Mouse (Mus musculus): ENCODE results near the gene Ilvbl. TPM values are rescaled to one million over a fixed set of nuclear protein-coding genes. Genes with fewer than 3 reads are reported as not detected.
"Not testable (repeated sequence)": the region's sequence is repeated elsewhere in the genome, so short reads cannot be mapped to it uniquely, and the experiment has no call there.

Ilvbl gene
- polyA plus RNA-seq, 1 experiment from 2014 or later, result 69.9 TPM

DNA sequence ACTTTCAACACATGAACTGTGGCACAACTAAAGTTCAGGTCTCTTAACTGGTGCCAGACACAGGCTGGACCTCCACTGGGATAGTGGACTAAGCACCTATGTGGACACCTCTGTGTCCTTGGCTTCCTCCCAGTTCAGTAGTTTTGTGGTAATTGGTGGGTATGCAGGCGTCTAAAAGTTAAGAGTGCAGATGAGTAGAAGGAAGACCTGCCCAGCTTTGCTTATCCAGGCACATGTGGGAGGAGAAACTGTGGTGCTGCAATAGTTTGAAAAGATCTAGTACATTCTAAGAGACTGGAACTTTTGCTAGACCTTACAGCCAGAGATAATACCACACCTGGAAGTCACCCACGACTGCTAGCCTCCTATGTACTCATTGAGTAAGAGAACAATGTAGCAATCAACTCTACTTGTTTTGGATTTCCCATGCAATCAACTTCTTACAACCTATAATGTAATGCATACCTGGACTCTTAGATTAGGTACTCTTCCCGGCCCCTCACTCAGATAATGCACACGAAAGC, 18.8 kb downstream of the Ilvbl start:
- Histone ChIP-seq H3K4me2 (no peak overlapping the region), H3K4me3 (no peak overlapping the region), H3K27me3 (peaks cover 5% of the 10 kb centered on the region; the same call in 1 of the 2 replicates), H3K9ac (no peak overlapping the region), H3K9me3 (no peaks in the 10 kb centered on the region), H3K27ac (replicated peaks) (no peak overlapping the region), H3K36me3 (no peaks in the 10 kb centered on the region), H3K4me1 (replicated peaks) (peaks cover 12% of the 10 kb centered on the region)
- 92% methylated on average over 4 of the region's 4 CpGs for WGBS
- no peak for ATAC-seq (ENCODE audit: low FRiP score, low read depth)

DNA sequence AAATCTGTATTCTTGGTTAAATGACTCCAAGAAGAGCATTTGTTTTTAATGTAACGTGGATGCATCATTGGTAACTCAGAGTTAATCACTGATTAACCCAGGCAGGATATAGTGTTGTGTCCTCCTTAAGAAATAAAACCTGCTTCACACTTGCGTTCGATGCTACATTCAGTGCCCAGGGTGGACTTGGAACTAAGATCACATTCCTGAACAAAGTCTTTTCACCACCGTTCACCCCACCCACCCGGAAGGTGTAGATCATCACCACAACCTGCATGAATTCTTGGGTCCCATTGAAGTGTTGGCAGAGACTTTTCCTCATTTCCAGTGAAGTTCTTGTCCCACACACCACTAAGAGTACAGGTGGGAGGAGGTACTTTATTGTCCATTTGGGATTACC, 19.6 kb downstream of the Ilvbl start:
- Histone ChIP-seq H3K27ac (replicated peaks) (no peak overlapping the region), H3K27me3 (peaks cover 5% of the 10 kb centered on the region; the same call in 1 of the 2 replicates), H3K4me3 (no peak overlapping the region), H3K4me1 (replicated peaks) (peaks cover 12% of the 10 kb centered on the region), H3K9ac (no peak overlapping the region), H3K4me2 (no peak overlapping the region), H3K9me3 (no peaks in the 10 kb centered on the region), H3K36me3 (no peaks in the 10 kb centered on the region)
- 94% methylated on average over 5 of the region's 5 CpGs for WGBS
- ATAC-seq (ENCODE audit: low FRiP score, low read depth), result no peak

DNA sequence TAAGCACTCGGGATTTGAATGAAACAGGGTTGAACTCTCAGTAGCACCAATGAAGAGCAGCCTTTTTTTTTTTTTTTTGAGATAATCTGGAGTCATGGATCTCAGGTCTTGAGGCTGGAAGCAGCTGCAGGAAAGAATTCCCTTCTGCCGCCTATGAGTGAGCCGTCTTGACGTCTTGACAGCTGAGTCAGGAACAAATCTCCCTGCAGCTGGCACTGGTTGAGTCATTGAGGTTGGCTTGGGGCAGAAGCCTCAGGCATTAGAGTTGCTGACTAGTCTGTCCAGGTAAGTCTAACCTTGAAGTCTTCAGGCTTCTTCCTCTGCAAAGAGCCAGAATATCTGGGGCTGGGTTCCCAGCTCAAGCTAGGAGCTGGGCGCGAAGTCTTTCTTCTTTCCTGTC, 20.0 kb downstream of the Ilvbl start:
- H3K36me3 ChIP-seq, result no peaks in the 10 kb centered on the region
- WGBS, result 83% methylated on average over 6 of the region's 6 CpGs
- no peak overlapping the region for H3K27ac ChIP-seq (replicated peaks)
- no peak overlapping the region for H3K4me2 ChIP-seq
- no peak for ATAC-seq (ENCODE audit: low FRiP score, low read depth)
- H3K4me3 ChIP-seq, result no peak overlapping the region
- peaks cover 5% of the 10 kb centered on the region; the same call in 1 of the 2 replicates for H3K27me3 ChIP-seq
- H3K4me1 ChIP-seq (replicated peaks), result peaks cover 12% of the 10 kb centered on the region
- no peak overlapping the region for H3K9ac ChIP-seq
- H3K9me3 ChIP-seq, result no peaks in the 10 kb centered on the region

DNA sequence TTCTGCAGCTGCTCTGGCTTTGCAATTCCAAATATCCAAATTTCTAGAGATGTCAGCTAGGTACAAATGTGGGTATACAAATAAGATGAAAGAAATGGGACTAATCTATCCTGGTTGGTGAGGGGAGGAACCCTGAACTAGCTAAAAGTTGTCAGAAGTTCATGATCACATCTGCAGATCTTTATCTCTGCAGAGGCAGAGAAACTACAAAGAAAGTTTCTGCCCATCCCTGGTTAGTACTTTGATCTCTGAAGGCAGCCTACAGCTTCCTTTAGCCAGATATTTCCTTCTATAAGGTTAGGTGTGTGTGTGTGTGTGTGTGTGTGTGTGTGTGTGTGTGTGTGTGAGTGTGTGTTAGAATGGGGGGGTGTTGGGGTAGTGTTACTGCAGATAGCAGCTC, 20.4 kb downstream of the Ilvbl start:
- H3K4me1 ChIP-seq (replicated peaks), result peaks cover 12% of the 10 kb centered on the region

DNA sequence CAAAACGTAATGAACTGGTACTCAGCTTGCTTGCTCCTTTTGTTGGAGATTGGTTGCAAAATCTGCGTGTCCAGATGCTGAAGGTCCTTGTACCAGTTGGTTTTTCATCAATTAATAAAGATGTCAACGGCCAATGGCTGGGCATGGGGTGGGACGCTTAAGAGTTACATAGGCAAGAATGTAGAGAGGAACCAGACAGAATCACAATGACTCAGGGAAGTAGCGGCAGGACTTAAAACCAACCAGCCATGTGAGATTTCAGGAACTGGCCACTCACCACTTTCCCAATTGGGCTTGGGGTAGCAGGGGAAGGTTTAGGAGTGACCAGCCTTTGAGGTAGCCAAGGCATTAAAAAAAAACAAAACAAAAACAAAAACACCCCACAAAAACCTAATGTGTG, 25.7 kb downstream of the Ilvbl start:
- H3K4me2 ChIP-seq, result no peak overlapping the region
- no peak for ATAC-seq (ENCODE audit: low FRiP score, low read depth)
- H3K36me3 ChIP-seq, result no peaks in the 10 kb centered on the region
- H3K9ac ChIP-seq, result no peak overlapping the region
- 83% methylated on average over 5 of the region's 5 CpGs for WGBS
- H3K4me3 ChIP-seq, result no peak overlapping the region
- no peaks in the 10 kb centered on the region for H3K9me3 ChIP-seq
- no peak overlapping the region for H3K27ac ChIP-seq (replicated peaks)
- H3K4me1 ChIP-seq (replicated peaks), result no peaks in the 10 kb centered on the region
- no peaks in the 10 kb centered on the region for H3K27me3 ChIP-seq

More for the DNA sequence above, 20.4 kb downstream of the Ilvbl start:
- Histone ChIP-seq H3K4me2 (no peak overlapping the region), H3K9ac (no peak overlapping the region), H3K9me3 (no peaks in the 10 kb centered on the region), H3K27me3 (peaks cover 5% of the 10 kb centered on the region; the same call in 1 of the 2 replicates), H3K36me3 (no peaks in the 10 kb centered on the region), H3K27ac (replicated peaks) (no peak overlapping the region), H3K4me3 (no peak overlapping the region)
- ATAC-seq (ENCODE audit: low FRiP score, low read depth), result no peak

DNA sequence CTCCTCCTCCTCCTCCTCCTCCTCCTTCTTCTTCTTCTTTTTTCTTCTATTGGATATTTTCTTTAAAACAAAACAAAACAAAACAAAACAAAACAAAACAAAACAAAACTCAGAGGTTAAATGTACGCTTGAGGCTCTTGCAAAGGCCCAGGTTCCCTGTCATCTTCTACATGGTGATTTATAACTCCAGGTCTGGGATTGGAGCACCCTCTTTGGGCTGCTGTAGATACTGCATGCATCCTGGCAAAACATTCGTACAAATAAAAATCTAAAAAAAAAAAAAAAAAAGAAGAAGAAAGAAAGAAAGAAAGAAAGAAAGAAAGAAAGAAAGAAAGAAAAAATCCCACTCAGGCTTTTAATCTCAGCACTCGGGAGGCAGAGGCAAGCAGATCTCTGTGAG, 30.9 kb downstream of the Ilvbl start:
- 57% methylated on average over 3 of the region's 3 CpGs for WGBS
- no peaks in the 10 kb centered on the region for H3K4me1 ChIP-seq (replicated peaks)
- no peaks in the 10 kb centered on the region for H3K9me3 ChIP-seq
- no peak overlapping the region for H3K4me3 ChIP-seq
- no peaks in the 10 kb centered on the region for H3K36me3 ChIP-seq
- no peak overlapping the region for H3K9ac ChIP-seq
- H3K27me3 ChIP-seq, result no peaks in the 10 kb centered on the region
- no peak overlapping the region for H3K27ac ChIP-seq (replicated peaks)
- no peak for ATAC-seq (ENCODE audit: low FRiP score, low read depth)
- no peak overlapping the region for H3K4me2 ChIP-seq

DNA sequence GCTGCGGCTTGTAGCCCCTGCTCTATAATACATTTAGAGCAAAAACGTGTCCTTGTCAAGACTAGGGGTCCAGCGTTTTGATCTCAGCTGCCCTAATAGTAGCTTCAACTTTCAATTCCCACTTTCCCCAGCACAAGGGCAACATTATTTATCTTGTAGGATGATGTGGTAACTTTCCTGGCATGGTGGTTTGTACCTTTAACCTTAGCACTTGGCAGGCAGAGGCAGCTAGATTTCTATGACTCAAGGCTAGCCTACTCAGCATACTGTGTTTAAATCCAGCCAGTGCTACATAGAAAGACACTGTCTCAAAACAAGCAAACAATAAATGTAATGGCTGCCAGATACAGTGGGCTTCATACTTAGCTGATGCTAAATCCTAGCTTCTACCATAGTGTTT, 33.5 kb downstream of the Ilvbl start:
- no peak for ATAC-seq (ENCODE audit: low FRiP score, low read depth)
- H3K27me3 ChIP-seq, result no peaks in the 10 kb centered on the region
- no peaks in the 10 kb centered on the region for H3K4me1 ChIP-seq (replicated peaks)
- H3K36me3 ChIP-seq, result no peaks in the 10 kb centered on the region
- WGBS, result 80% methylated on average over 3 of the region's 3 CpGs
- H3K4me2 ChIP-seq, result no peak overlapping the region
- H3K9me3 ChIP-seq, result no peaks in the 10 kb centered on the region
- no peak overlapping the region for H3K9ac ChIP-seq
- H3K4me3 ChIP-seq, result no peak overlapping the region
- H3K27ac ChIP-seq (replicated peaks), result no peak overlapping the region

DNA sequence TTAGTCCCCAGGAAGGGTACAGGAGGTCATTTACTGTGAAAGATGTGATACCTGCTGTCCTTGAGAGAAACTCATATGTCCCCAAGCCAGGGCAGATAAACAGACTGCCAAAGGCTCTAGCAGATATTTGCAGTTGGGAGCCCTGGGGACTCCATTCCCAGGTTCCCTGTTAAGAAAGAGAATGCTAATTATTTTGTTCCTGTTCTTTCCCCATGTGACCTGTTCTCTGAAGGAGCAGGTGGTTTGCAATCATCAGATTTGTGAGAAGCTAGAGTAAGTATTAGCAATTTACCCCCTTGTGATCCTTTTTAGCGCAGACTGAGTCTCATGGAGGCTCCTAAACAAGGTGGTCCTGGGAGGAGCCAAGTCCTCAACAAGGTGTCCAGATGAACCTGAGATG, 43.8 kb downstream of the Ilvbl start, which contains the start of gene Olfr1357:
TSS of gene Olfr1357 (minus strand) at position 101 of the 400 bp plus-strand sequence.
- ATAC-seq (ENCODE audit: low FRiP score, low read depth), result no peak
- H3K4me1 ChIP-seq (replicated peaks), result no peaks in the 10 kb centered on the region
- H3K4me3 ChIP-seq, result no peak within 1 kb of the TSS
- H3K27me3 ChIP-seq, result no peaks in the 10 kb centered on the region
- H3K9me3 ChIP-seq, result no peaks in the 10 kb centered on the region
- no peak within 1 kb of the TSS for H3K9ac ChIP-seq
- H3K4me2 ChIP-seq, result no peak within 1 kb of the TSS
- H3K27ac ChIP-seq (replicated peaks), result no peak within 1 kb of the TSS
- H3K36me3 ChIP-seq, result no peaks in the 10 kb centered on the region
- WGBS, result 91% methylated on average over 1 of the region's 1 CpGs

DNA sequence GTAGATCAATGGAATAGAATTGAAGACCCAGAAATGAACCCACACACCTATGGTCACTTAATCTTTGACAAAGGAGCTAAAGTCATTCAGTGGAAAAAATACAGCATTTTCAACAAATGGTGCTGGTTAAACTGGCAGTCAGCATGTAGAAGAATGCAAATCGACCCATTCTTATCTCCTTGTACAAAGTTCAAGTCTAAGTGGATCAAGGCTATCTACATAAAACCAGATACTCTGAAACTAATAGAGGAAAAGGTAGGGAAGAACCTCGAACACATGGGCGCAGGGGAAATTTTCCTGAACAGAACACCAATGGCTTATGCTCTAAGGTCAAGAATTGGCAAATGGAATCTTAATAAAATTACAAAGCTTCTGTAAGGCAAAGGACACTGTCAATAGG, 49.0 kb downstream of the Ilvbl start:
- H3K4me1 ChIP-seq (replicated peaks), result not testable (repeated sequence)

DNA sequence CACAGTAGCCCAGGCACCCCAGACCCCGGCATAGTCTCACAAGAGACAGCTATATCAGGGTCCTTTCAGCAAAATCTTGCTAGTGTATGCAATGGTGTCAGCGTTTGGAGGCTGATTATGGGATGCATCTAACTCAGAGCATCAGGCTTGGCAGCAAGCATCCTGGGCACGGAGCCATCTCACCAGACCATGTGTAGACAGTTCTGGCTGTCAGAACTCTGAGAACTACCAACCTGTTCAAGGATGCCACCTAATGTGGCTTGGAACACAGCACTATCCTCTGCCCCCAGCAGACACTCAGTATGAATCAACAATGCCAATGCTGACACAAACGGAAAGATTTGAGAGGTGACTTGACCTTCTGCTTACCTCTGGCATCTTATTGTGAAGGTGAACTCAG, 56.0 kb downstream of the Ilvbl start:
- Histone ChIP-seq H3K4me2 (no peak overlapping the region), H3K27me3 (no peaks in the 10 kb centered on the region), H3K36me3 (no peaks in the 10 kb centered on the region), H3K4me1 (replicated peaks) (no peaks in the 10 kb centered on the region), H3K9ac (no peak overlapping the region), H3K4me3 (no peak overlapping the region), H3K27ac (replicated peaks) (no peak overlapping the region), H3K9me3 (no peaks in the 10 kb centered on the region)
- 76% methylated on average over 4 of the region's 4 CpGs for WGBS
- ATAC-seq (ENCODE audit: low FRiP score, low read depth), result no peak

More for the DNA sequence above, 49.0 kb downstream of the Ilvbl start:
- not testable (repeated sequence) for H3K27ac ChIP-seq (replicated peaks); ATAC-seq (ENCODE audit: low FRiP score, low read depth); H3K27me3 ChIP-seq; H3K36me3 ChIP-seq; H3K4me2 ChIP-seq; H3K9me3 ChIP-seq; H3K9ac ChIP-seq; H3K4me3 ChIP-seq
- 75% methylated on average over 3 of the region's 3 CpGs for WGBS

DNA sequence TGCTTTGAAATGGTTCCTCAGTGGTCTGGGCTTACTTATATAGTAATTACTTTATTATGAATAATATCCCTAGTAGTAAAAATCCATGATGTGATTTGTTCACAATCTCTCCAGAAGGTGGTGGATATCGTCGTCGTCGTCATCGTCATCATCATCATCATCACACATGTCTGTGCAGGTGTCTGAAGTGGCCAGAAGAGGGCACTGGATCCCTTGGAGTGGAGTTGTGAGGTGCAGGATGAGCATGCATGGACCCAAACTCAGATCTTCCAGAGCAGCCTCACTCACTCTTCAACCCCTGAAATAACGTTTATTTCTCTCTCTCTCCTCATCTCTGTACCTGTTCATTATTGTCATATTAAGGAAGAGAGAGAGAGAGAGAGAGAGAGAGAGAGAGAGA, 58.2 kb downstream of the Ilvbl start:
- Histone ChIP-seq H3K27ac (replicated peaks) (no peak overlapping the region), H3K4me3 (no peak overlapping the region), H3K9me3 (no peaks in the 10 kb centered on the region), H3K27me3 (no peaks in the 10 kb centered on the region), H3K4me2 (peak overlapping the region; percentile 42), H3K4me1 (replicated peaks) (no peaks in the 10 kb centered on the region), H3K36me3 (no peaks in the 10 kb centered on the region), H3K9ac (no peak overlapping the region)
- 20% methylated on average over 6 of the region's 6 CpGs for WGBS
- peak; percentile 86 for ATAC-seq (ENCODE audit: low FRiP score, low read depth)

Measured in hindbrain, embryonic 15.5 days (tissue).